Mouse (Mus musculus): ENCODE data around the gene Anapc11. TPM values are rescaled to one million over a fixed set of nuclear protein-coding genes. Genes with fewer than 3 reads are reported as not detected.

The Anapc11 gene
- polyA plus RNA-seq, 1 experiment, result 254 TPM

GRCm38 (mm10) chr11:120630881-120631725, 32.9 kb downstream of the Anapc11 start:
- peaks cover 73% of the 10 kb centered on the region for H3K79me3 ChIP-seq (ENCODE audit: low read depth)
- H3K4me3 ChIP-seq (ENCODE audit: insufficient read depth, poor library complexity, severe bottlenecking), result peak overlapping the region; percentile 15
- peaks cover 34% of the 10 kb centered on the region for H3K36me3 ChIP-seq (ENCODE audit: control insufficient read depth, insufficient read depth)
- no peaks in the 10 kb centered on the region for H3K27me3 ChIP-seq (ENCODE audit: control insufficient read depth, insufficient read depth, insufficient read length)
- TF ChIP-seq USF1 (IDR thresholded peaks at IDR 0.05; ENCODE audit: low read depth) (no peak), MAX (IDR thresholded peaks at IDR 0.05) (no peak), CEBPB (IDR thresholded peaks at IDR 0.05; ENCODE audit: low read depth) (no peak), CTCF (IDR thresholded peaks at IDR 0.05; ENCODE audit: control insufficient read depth, insufficient read depth, insufficient read length) (no peak), MYOD1 (IDR thresholded peaks at IDR 0.05; ENCODE audit: control insufficient read depth, insufficient read length, low read depth) (no peak), MYOG (IDR thresholded peaks at IDR 0.05; ENCODE audit: control insufficient read depth, extremely low read depth, insufficient read length) (no peak)
- H3ac ChIP-seq (ENCODE audit: control insufficient read depth, insufficient read length, low read depth), result peak overlapping the region; percentile 44
- H3K79me2 ChIP-seq (ENCODE audit: control insufficient read depth, insufficient read depth), result peaks cover 95% of the 10 kb centered on the region

GRCm38 (mm10) chr11:120631726-120632448, 33.7 kb downstream of the Anapc11 start:
- TF ChIP-seq CTCF (IDR thresholded peaks at IDR 0.05; ENCODE audit: control insufficient read depth, insufficient read depth, insufficient read length) (no peak), MYOD1 (IDR thresholded peaks at IDR 0.05; ENCODE audit: control insufficient read depth, insufficient read length, low read depth) (no peak), MAX (IDR thresholded peaks at IDR 0.05) (no peak), FOSL1 (IDR thresholded peaks at IDR 0.05; ENCODE audit: insufficient read depth, low read length, poor library complexity, severe bottlenecking) (no peak), USF1 (IDR thresholded peaks at IDR 0.05; ENCODE audit: low read depth) (no peak), MYOG (IDR thresholded peaks at IDR 0.05; ENCODE audit: control insufficient read depth, extremely low read depth, insufficient read length) (no peak), CEBPB (IDR thresholded peaks at IDR 0.05; ENCODE audit: low read depth) (no peak)
- H3K4me3 ChIP-seq (ENCODE audit: insufficient read depth, poor library complexity, severe bottlenecking), result peak overlapping the region; percentile 82
- peaks cover 89% of the 10 kb centered on the region for H3K79me2 ChIP-seq (ENCODE audit: control insufficient read depth, insufficient read depth)
- peaks cover 26% of the 10 kb centered on the region for H3K36me3 ChIP-seq (ENCODE audit: control insufficient read depth, insufficient read depth)
- H3K79me3 ChIP-seq (ENCODE audit: low read depth), result peaks cover 66% of the 10 kb centered on the region
- no peaks in the 10 kb centered on the region for H3K27me3 ChIP-seq (ENCODE audit: control insufficient read depth, insufficient read depth, insufficient read length)
- peak overlapping the region; percentile 79 for H3ac ChIP-seq (ENCODE audit: control insufficient read depth, insufficient read length, low read depth)

- peaks cover 80% of the 10 kb centered on the region for H3K79me2 ChIP-seq (ENCODE audit: control insufficient read depth, insufficient read depth)
Observed at GRCm38 (mm10) chr11:120632559-120633519, 34.6 kb downstream of the Anapc11 start.

GRCm38 (mm10) chr11:120633520-120634343, 35.5 kb downstream of the Anapc11 start, which contains the start of gene Mafg:
Gene Mafg, minus strand, starts transcription at chr11:120633600.
- peaks cover 11% of the 10 kb centered on the region for H3K36me3 ChIP-seq (ENCODE audit: control insufficient read depth, insufficient read depth)
- peaks cover 49% of the 10 kb centered on the region for H3K79me3 ChIP-seq (ENCODE audit: low read depth)
- H3K4me3 ChIP-seq (ENCODE audit: insufficient read depth, poor library complexity, severe bottlenecking), result peak within 1 kb of the TSS; percentile 82
- peaks cover 71% of the 10 kb centered on the region for H3K79me2 ChIP-seq (ENCODE audit: control insufficient read depth, insufficient read depth)
- TF ChIP-seq CTCF (IDR thresholded peaks at IDR 0.05; ENCODE audit: control insufficient read depth, insufficient read depth, insufficient read length) (no peak), FOSL1 (IDR thresholded peaks at IDR 0.05; ENCODE audit: insufficient read depth, low read length, poor library complexity, severe bottlenecking) (no peak), MAX (IDR thresholded peaks at IDR 0.05) (peak; percentile 43), CEBPB (IDR thresholded peaks at IDR 0.05; ENCODE audit: low read depth) (no peak), USF1 (IDR thresholded peaks at IDR 0.05; ENCODE audit: low read depth) (peak; percentile 90), MYOG (IDR thresholded peaks at IDR 0.05; ENCODE audit: control insufficient read depth, extremely low read depth, insufficient read length) (no peak), MYOD1 (IDR thresholded peaks at IDR 0.05; ENCODE audit: control insufficient read depth, insufficient read length, low read depth) (no peak)
- H3K27me3 ChIP-seq (ENCODE audit: control insufficient read depth, insufficient read depth, insufficient read length), result no peaks in the 10 kb centered on the region
- peak within 1 kb of the TSS; percentile 87 for H3ac ChIP-seq (ENCODE audit: control insufficient read depth, insufficient read length, low read depth)

More at GRCm38 (mm10) chr11:120632559-120633519, 34.6 kb downstream of the Anapc11 start:
- Histone ChIP-seq H3K4me3 (ENCODE audit: insufficient read depth, poor library complexity, severe bottlenecking) (peak overlapping the region; percentile 82), H3ac (ENCODE audit: control insufficient read depth, insufficient read length, low read depth) (peak overlapping the region; percentile 79), H3K27me3 (ENCODE audit: control insufficient read depth, insufficient read depth, insufficient read length) (no peaks in the 10 kb centered on the region), H3K36me3 (ENCODE audit: control insufficient read depth, insufficient read depth) (peaks cover 17% of the 10 kb centered on the region), H3K79me3 (ENCODE audit: low read depth) (peaks cover 57% of the 10 kb centered on the region)
- TF ChIP-seq CTCF (IDR thresholded peaks at IDR 0.05; ENCODE audit: control insufficient read depth, insufficient read depth, insufficient read length) (peak; percentile 30), FOSL1 (IDR thresholded peaks at IDR 0.05; ENCODE audit: insufficient read depth, low read length, poor library complexity, severe bottlenecking) (no peak), MAX (IDR thresholded peaks at IDR 0.05) (peak; percentile 63), USF1 (IDR thresholded peaks at IDR 0.05; ENCODE audit: low read depth) (no peak), MYOD1 (IDR thresholded peaks at IDR 0.05; ENCODE audit: control insufficient read depth, insufficient read length, low read depth) (no peak), CEBPB (IDR thresholded peaks at IDR 0.05; ENCODE audit: low read depth) (no peak), MYOG (IDR thresholded peaks at IDR 0.05; ENCODE audit: control insufficient read depth, extremely low read depth, insufficient read length) (no peak)

Data from C2C12 (cell line).